Mouse (Mus musculus): ENCODE results near the gene Syne1. TPM values are rescaled to one million over a fixed set of nuclear protein-coding genes. Genes with fewer than 3 reads are reported as not detected.
"Not testable (repeated sequence)": the region's sequence is repeated elsewhere in the genome, so short reads cannot be mapped to it uniquely, and the experiment has no call there.

The Syne1 gene
- total RNA-seq, 1 experiment from 2014 or later: 15.1 TPM

- no peak for DNase-seq
These were observed 30.6 kb downstream of the Syne1 start for GRCm38 (mm10) chr10:5520695-5521094.

DNA sequence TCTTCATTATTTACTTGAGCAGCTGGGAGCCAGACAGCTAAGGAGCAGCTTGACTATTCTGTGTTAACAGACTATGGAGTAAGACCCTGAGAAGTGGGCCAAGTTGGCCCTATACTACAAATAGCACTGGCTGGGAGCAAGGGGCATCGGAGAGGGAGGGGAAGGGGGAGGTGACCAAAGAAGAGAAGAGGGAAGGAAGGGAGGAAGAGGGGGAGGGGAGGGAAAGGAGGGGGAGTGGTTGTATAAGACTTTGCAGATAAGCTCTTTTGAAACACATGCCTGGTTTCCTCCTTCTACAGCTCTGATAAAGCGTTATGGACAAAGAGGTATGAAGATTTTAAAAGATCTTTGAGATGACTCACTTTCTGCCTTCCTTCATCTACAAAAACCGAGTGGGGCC lies 36.0 kb downstream of the Syne1 start:
- no peak for DNase-seq

DNA sequence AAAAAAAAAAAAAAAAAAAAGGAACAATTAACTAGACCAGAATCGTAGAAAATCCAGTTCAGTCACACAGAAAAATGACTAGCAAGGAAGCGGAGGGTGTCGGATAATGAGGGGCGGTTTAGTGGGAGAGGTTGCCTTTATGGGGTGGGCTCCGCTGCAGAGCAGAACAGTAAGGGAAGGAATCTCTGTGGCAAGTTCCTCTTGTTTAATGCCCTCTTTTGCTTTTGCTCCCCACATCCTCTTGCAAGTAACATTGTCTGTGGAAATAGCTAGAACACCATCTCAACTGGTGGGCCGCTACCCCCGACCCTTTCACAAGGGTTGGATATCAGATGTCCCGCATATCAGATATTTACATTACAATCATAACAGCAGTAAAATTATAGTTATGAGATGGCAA lies 37.1 kb downstream of the Syne1 start:
- DNase-seq: no peak

GRCm38 (mm10) chr10:5512285-5512684 lies 39.0 kb downstream of the Syne1 start:
- peak; percentile 21 for DNase-seq

DNA sequence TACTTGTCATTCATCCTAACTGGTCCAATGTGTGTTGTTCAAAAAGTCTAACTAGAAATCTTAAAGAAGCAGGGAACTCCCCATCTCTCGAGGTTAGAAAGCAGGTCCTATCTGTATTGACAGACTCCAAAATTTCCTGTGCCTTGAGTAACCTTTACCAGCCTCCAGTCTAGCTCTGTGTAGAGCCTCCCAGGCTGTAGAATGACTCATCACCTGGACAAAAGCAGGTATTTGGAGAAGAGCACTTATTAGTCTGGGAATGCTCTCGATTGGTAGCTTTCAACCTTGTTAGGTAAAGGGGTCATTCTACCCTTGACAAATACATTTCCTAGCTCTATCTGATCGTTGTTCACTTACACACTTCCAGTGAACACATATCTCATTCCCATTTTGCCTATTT lies 39.9 kb downstream of the Syne1 start:
- no peak for DNase-seq

DNA sequence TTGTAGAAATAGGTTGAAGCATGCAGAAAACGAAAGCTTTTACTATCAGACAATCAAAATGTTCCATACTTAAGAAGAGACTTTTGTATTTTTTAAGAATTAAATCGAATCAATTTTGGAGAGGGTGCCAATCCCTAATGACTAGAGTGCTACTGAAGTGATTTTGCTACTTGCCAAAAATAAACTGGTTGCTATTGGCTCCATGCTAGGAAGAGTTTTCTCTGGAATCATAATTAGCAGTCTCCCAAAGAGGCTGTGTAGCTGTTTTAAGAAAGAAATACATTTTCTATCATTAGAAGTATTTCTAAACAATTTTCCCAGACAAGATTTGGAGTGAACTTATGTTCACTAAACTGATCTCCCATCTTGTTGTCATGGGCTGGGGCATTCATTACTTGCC lies 43.8 kb downstream of the Syne1 start:
- no peak for DNase-seq

DNA sequence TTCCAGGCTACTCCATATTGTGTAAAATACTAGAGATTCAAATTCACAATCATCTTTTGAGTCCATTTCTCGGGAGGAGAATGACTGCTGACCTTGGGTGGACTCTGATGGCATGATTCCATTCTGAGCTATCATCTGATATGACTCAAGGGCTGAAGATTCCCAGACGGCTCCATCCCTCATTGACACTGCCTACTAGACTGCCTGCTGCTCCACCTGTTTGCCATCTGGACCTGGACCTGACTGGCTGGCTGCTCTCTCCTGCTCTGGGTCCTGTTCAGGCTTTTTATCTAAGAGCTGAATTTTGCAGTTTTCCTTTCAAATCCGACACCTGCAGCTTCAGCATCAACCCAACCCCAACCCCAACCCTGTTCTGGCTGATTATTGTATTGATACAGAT lies 46.5 kb downstream of the Syne1 start:
- no peak for DNase-seq

GRCm38 (mm10) chr10:5503909-5504308 lies 47.4 kb downstream of the Syne1 start:
- DNase-seq: no peak

DNA sequence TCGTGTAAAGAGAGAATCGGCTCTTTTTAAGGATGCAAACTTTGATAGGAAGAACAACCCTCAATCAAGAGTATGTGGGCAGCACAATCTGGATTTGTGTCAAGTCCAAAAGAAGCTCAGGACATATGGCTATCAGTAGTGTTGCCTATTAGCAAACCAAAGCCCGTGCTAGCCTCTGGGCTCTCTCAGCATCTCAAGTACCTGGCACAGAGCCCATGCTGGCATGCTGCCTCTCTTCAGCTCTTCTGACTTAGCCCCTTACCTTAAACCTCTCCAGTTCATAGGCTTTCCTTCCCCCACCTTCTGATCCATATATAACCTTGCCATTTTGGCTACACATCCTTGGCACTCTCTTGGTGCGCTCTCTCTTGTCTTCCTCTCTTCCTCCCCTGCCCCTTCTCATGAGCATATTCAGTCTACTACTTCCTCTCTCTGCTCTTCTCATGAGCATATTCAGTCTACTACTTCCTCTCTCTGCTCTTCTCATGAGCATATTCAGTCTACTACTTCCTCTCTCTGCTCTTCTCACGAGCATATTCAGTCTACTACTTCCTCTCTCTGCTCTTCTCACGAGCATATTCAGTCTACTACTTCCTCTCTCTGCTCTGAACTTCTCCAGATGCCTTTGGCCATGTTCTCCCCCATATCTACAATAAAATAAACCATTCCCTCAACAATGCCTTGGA lies 51.5 kb downstream of the Syne1 start:
- not testable (repeated sequence) for DNase-seq

- no peak for DNase-seq
These were observed 53.4 kb downstream of the Syne1 start for GRCm38 (mm10) chr10:5497859-5498258.

DNA sequence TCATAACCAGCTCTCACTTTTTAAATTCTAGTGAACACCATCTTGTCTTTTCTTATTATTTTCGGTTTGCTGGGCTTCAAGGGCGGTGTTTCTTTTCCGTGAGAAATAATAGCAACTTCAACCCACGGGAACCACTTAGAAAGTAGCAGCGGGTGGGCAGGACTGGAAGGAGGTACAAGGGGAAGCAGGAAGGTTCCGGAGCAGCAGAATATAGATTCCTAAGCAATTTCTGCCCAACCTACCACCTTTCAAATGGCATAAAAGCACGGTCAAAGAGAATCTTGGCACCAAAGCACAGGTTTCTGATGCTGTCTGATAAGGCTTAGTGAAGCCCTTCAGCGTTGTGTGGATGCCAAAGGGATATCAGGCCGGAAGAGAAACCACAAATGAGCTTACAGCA lies 60.2 kb downstream of the Syne1 start:
- DNase-seq: no peak

DNA sequence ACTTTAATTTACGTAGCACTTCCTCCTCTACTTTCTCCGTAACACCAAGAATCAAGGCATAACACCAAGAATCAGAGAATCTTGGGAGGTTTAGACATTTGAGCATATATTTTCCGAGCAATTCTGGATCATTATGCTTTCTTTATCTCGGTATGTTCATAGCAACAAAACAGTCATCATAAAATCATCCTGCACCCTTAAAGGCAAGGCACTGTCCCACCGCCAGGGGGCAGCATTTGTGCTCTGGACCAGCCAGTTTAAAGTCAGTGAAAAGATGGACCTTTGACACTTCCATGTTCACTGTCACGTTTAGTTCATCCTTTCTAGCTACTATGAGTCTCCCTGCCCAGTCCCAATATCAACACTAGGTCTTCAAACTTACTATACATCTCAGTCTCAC lies 61.3 kb downstream of the Syne1 start:
- DNase-seq: peak; percentile 56

DNA sequence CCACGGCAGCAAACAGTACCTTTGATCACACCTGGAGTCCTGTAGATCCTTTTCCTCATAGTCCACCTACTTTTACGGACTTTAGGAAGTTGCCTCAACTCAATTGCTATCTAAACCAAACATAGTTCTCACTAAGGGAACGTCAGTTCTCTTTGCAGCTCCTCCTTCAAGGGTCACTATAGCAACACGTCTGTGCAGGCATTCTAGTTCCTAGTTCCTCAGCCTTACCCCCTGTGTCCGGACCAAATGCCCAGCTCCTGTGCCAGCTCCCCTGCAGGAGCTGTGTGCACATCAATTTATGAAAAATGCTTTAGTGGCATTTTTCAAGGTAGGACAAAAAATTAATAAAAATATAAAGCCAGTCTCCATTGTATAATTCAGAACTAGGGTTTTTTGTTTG lies 63.2 kb downstream of the Syne1 start:
- DNase-seq: no peak

DNA sequence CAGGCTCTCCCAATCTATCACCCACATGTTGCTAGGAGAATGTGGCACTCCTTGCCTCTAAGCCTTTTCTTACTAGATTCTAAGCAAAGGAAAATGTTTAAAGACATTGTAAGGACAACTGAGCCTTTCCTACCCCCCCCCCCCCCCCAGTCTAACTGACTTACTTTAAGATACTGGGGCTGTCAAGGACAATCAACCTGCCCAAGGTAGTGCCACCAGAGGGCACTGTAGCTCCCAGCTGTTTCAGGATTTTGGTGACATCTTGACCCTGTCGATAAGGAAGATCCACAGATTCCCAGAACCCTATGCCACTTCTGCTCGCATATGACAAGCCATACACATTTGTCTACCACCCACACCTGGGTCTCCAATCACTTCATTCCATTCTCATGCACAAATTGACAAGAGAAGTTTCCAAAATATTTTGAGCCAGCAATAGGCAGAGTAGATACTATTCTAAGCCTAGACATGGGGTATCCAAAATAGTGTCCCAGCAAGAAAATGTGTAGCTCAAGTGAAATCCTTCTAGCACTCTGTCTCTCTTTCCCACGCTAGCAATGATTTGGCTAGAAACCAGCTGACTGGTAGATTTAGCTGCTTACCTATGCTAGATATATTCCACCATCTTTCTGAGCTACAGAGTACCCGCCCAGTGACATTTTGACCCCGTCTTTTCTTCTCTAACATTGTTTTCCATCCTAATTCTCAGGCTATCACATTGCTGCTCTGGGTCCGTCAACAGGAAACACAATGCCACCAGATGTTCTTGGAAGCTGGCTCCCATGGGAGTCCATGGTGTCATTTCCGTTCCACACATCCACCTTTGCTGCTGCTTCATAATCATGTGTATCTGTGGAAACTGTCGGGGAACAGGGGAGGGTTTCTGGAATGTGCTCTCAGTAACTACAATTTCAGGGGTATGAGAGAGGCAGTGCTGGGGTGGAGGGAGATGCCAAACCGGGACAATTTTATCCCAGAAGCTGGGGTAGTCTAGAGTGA lies 70.4 kb downstream of the Syne1 start:
- no peak for DNase-seq

DNA sequence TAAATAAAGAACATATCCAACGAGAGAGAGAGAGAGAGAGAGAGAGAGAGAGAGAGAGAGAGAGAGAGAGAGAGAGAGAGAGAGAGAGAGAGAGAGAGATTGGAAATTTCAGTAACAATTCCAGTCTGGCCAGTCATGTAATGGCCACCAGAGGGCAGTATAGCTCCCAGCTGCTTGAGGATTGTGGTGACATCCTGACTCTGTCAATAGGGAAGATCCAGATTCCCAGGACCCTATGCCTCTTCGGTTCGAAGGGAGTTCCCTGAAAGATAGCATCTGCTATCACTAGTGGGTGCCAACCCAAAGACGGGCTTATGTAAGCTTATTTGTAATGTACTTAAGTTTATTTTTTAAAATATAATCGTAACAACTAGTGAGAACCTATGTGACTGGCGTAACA lies 71.2 kb downstream of the Syne1 start:
- DNase-seq: peak; percentile 66

- no peak for DNase-seq
These were observed 82.6 kb downstream of the Syne1 start for GRCm38 (mm10) chr10:5468638-5469037.

DNA sequence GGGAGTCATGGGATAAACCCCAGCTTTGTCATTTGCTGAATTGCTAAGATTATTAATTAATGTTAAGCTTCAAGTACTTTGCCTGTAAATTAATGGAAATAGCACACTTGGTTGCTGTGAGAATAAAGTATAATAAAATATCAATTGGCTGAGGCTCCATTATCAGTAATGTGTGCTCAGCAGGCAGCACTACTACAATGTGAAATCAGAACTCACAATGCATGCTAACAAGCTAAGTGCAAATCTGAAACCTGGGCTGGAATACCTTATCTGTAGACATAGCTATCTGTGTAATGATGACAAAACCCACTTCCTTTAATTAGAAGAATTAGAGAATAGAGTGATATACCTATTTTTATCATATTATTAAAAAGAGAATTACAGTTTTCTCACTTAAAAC lies 97.5 kb downstream of the Syne1 start:
- no peak for DNase-seq

DNA sequence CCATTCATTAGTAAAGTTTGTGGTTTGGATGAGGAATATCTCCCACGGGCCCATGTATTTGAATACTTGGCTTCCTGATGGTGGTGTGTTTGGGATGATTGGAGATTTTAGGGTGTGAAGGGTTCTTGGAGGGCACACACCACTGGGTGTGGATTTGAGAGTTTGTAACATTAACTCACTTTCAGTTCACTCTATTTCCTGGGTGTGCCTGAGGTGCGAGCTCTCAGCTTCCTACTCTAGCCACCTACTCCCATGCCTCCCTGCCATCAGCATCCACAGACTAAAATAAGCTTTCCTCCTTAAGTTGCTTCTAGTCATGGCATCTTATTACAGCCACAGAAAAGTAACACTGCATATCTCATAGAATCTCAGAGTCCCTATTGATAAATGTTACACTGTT lies 101.3 kb downstream of the Syne1 start:
- DNase-seq: no peak

DNA sequence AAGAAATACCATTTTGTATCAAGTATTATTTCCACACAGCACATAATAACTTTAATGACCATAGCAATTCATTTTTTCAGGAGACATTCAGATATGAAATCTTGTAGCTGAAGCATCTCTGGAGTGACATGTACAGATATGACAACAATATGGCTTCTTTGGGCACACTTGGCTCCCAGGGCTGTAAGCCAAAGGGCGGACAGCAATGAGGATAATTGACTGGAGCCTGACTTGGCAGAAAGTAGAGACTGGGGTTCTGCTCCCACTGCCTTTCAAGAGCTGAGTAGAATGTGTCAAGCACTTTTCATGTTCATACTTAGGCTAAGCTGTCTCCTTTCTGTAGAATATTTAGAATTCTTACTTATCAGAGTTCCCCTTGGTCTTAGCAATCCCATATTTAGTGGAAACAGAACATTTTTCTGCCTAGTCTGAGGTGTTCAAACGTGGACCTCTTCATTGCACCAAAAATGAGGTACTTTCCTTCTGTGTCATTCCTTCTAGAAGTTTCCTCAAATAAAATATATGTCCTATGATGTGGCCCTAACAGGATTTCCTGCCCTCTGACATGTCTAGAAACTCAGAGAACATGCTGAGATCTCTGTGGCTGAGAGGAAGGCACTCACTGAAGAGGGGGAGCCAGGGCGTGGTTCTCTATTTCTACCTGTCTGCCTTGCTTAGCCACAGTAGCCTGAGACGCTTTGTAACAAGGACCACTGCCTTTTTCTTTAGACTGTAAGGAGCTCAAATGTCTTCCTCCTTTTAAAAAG lies 103.1 kb downstream of the Syne1 start:
- DNase-seq: no peak

GRCm38 (mm10) chr10:5445313-5445712 lies 106.0 kb downstream of the Syne1 start:
- DNase-seq: no peak

DNA sequence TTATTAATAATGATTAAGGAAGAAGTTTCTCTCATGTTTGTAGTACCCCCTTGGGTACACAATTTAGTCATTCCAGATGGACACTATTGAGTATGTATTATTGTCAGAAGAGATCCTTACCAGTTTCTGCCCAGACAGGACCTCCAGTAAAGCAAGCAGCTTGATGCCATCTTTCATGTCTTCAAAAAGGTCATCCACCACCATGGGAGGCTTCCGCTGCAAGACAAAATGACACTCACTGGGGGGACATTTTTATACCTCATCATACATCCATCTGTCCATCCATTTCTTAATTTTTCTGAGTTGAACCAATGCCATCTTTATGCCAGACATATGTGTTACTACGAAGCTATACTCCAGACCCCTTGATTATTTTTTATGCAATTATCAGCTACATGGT lies 108.3 kb downstream of the Syne1 start:
- DNase-seq: no peak

- no peak for DNase-seq
These were observed 111.4 kb downstream of the Syne1 start for GRCm38 (mm10) chr10:5439802-5440350.

DNA sequence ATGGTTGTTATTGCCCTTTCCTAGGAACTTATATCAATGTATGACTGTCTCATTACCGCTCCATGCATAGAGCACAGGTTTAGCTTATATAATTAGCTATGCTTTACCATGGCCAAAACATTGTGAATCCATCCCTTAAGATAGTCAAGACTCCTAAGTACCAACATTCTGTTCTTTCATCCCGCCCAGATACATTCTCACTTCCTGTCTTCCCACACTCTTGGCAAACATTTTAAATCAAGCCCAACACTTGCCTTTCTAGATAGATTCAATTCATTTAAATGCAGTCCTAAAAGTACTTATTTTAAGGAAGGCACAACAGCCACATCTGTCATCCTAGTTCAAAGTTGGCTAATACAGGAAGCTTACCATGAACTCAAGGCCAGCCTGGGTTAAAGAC lies 113.5 kb downstream of the Syne1 start:
- DNase-seq: no peak
